Mouse (Mus musculus): ENCODE measurements around the gene Chst12. TPM values are rescaled to one million over a fixed set of nuclear protein-coding genes. Genes with fewer than 3 reads are reported as not detected.
"Not testable (repeated sequence)": the region's sequence is repeated elsewhere in the genome, so short reads cannot be mapped to it uniquely, and the experiment has no call there.

Chst12 gene
- 10 to 100 TPM; 16.2 to 17.4 TPM for total RNA-seq (2021)
- long read RNA-seq, experiment 1, transcript Chst12-201 (2 exons, 2,331 nt), result major isoform, 30 of 36 reads
- long read RNA-seq, experiment 1, partial matches to known transcripts, result 2 of 36 reads
- long read RNA-seq, experiment 1, other reads (novel, unspliced or antisense), result 2 of 36 reads
- long read RNA-seq, experiment 2, transcript Chst12-201 (2 exons, 2,331 nt), result major isoform, 24 of 28 reads
- long read RNA-seq, experiment 2, partial matches to known transcripts, result 0 of 28 reads
- long read RNA-seq, experiment 2, other reads (novel, unspliced or antisense), result 2 of 28 reads

GRCm38 (mm10) chr5:140505208-140505780, at the start of gene Chst12:
TSS of gene Chst12 (plus strand) at chr5:140505550.
- peak; percentile 98 to 99 for DNase-seq (ENCODE audit: low spot score in 2 of 2)

GRCm38 (mm10) chr5:140461476-140461875, 43.9 kb upstream of the Chst12 start:
- no peak for DNase-seq (ENCODE audit: low spot score in 2 of 2)

- DNase-seq (ENCODE audit: low spot score in 2 of 2), result not testable (repeated sequence)
Observed at GRCm38 (mm10) chr5:140463151-140463550, 42.2 kb upstream of the Chst12 start.

- no peak for DNase-seq (ENCODE audit: low spot score in 2 of 2)
Observed at GRCm38 (mm10) chr5:140464943-140465342, 40.4 kb upstream of the Chst12 start.

GRCm38 (mm10) chr5:140472336-140472735, 33.0 kb upstream of the Chst12 start:
- no peak for DNase-seq (ENCODE audit: low spot score in 2 of 2)

- peak in 1 of 2 experiments; percentile 19 for DNase-seq (ENCODE audit: low spot score in 2 of 2)
Observed at GRCm38 (mm10) chr5:140481458-140481857, 23.9 kb upstream of the Chst12 start.

- no peak for DNase-seq (ENCODE audit: low spot score in 2 of 2)
Observed at GRCm38 (mm10) chr5:140491142-140491541, 14.2 kb upstream of the Chst12 start.

GRCm38 (mm10) chr5:140492684-140493233, 12.6 kb upstream of the Chst12 start:
- no peak for DNase-seq (ENCODE audit: low spot score in 2 of 2)

- DNase-seq (ENCODE audit: low spot score in 2 of 2), result no peak
Observed at GRCm38 (mm10) chr5:140498176-140498575, 7.2 kb upstream of the Chst12 start.

- DNase-seq (ENCODE audit: low spot score in 2 of 2), result no peak
Observed at GRCm38 (mm10) chr5:140500736-140501135, 4.6 kb upstream of the Chst12 start.

- no peak for DNase-seq (ENCODE audit: low spot score in 2 of 2)
Observed at GRCm38 (mm10) chr5:140501982-140502836, 3.1 kb upstream of the Chst12 start.

GRCm38 (mm10) chr5:140502925-140503324, 2.4 kb upstream of the Chst12 start:
- DNase-seq (ENCODE audit: low spot score in 2 of 2), result not testable (repeated sequence)

- peak in 1 of 2 experiments; percentile 30 for DNase-seq (ENCODE audit: low spot score in 2 of 2)
Observed at GRCm38 (mm10) chr5:140506096-140506794, 895 bp downstream of the Chst12 start.

GRCm38 (mm10) chr5:140507466-140508208, 2.3 kb downstream of the Chst12 start:
- no peak for DNase-seq (ENCODE audit: low spot score in 2 of 2)

- DNase-seq (ENCODE audit: low spot score in 2 of 2), result no peak
Observed at GRCm38 (mm10) chr5:140508686-140509085, 3.3 kb downstream of the Chst12 start.

GRCm38 (mm10) chr5:140509204-140509603, 3.9 kb downstream of the Chst12 start:
- DNase-seq (ENCODE audit: low spot score in 2 of 2), result no peak

- no peak for DNase-seq (ENCODE audit: low spot score in 2 of 2)
Observed at GRCm38 (mm10) chr5:140510012-140511000, 5.0 kb downstream of the Chst12 start.

GRCm38 (mm10) chr5:140513921-140514320, 8.6 kb downstream of the Chst12 start:
- no peak for DNase-seq (ENCODE audit: low spot score in 2 of 2)
